26 mouse cellular contexts compared by ENCODE assay signal in the genomic region with DNA sequence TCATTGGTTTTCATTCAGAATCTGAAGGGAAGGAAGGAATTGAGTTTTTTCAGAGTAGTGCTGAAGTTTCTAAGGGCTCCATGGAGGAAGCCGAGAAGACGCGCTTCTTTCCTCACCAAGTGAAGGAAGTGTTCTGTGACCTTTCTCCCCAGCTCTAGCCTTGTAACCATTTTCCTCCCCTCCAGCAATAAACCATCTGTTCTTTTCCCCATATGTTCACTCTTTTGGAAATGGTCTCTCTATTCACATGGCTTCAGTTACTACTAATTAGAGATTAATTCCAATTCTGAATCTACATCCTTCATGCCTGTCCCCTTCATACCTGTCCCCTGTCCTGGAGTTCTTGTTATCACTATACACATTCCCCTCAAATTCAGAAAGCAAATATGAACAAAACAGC.
"Had no signal": no experiment of that assay in that cellular context is flagged by ENCODE, and none has a peak within 500 bp of the region (broad histone marks: within the 10 kb centered on the region; RNA-seq: fewer than 3 reads in every experiment).

No protein-coding gene starts in this region.

- H3K36me3 ChIP-seq: embryonic facial prominence, embryonic 10.5 days; embryonic facial prominence, embryonic 12.5 days; embryonic facial prominence, embryonic 13.5 days; embryonic facial prominence, embryonic 15.5 days; forebrain, embryonic 10.5 days; forebrain, embryonic 12.5 days; heart, embryonic 10.5 days; heart, embryonic 12.5 days; heart, embryonic 13.5 days had no signal

- DNase-seq: cerebellum, adult 9-11 months; cerebellum, postnatal 14 days; cerebellum, postnatal 25 days; cerebellum, postnatal 36 days; embryo, embryonic 11 days; forebrain, postnatal 0 days; gastrocnemius, adult 2 months; gastrocnemius, postnatal 14 days; gastrocnemius, postnatal 25 days; gastrocnemius, postnatal 36 days; heart, adult 11 months; heart, adult 18-20 months; heart, adult 2 months had no signal

- H3K4me2 ChIP-seq: embryonic facial prominence, embryonic 12.5 days; embryonic facial prominence, embryonic 13.5 days; embryonic facial prominence, embryonic 15.5 days; forebrain, embryonic 12.5 days; forebrain, embryonic 13.5 days; heart, embryonic 11.5 days; heart, embryonic 12.5 days; heart, embryonic 13.5 days had no signal

- H3K9ac ChIP-seq: embryonic facial prominence, embryonic 12.5 days; embryonic facial prominence, embryonic 13.5 days; embryonic facial prominence, embryonic 15.5 days; forebrain, embryonic 12.5 days; forebrain, embryonic 13.5 days; forebrain, postnatal 0 days; heart, embryonic 12.5 days; heart, embryonic 13.5 days had no signal

- H3K27me3 ChIP-seq: embryonic facial prominence, embryonic 12.5 days; embryonic facial prominence, embryonic 13.5 days; embryonic facial prominence, embryonic 15.5 days; forebrain, embryonic 12.5 days; forebrain, embryonic 13.5 days; heart, embryonic 12.5 days; heart, embryonic 13.5 days had no signal

- ATAC-seq: forebrain, embryonic 13.5 days; forebrain, embryonic 16.5 days; forebrain, postnatal 0 days had no signal

- H3K9me3 ChIP-seq: embryonic facial prominence, embryonic 10.5 days; embryonic facial prominence, embryonic 12.5 days; embryonic facial prominence, embryonic 13.5 days; embryonic facial prominence, embryonic 15.5 days; forebrain, embryonic 10.5 days; forebrain, embryonic 12.5 days; forebrain, embryonic 13.5 days; heart, embryonic 10.5 days; heart, embryonic 12.5 days; heart, embryonic 13.5 days had no signal

- H3K27ac ChIP-seq: embryonic facial prominence, embryonic 10.5 days; embryonic facial prominence, embryonic 12.5 days; embryonic facial prominence, embryonic 13.5 days; embryonic facial prominence, embryonic 15.5 days; forebrain, embryonic 10.5 days; forebrain, embryonic 12.5 days; forebrain, embryonic 13.5 days; gastrocnemius, adult 2 months; heart, adult 2 months; heart, embryonic 10.5 days; heart, embryonic 13.5 days had no signal

- H3K4me3 ChIP-seq: embryonic facial prominence, embryonic 10.5 days; embryonic facial prominence, embryonic 12.5 days; embryonic facial prominence, embryonic 13.5 days; embryonic facial prominence, embryonic 15.5 days; erythroblast, embryonic 14.5 days; forebrain, embryonic 10.5 days; forebrain, embryonic 12.5 days; forebrain, embryonic 13.5 days; gastrocnemius, adult 2 months; heart, adult 2 months; heart, embryonic 10.5 days; heart, embryonic 12.5 days; heart, embryonic 13.5 days had no signal

- H3K4me1 ChIP-seq: embryonic facial prominence, embryonic 10.5 days; embryonic facial prominence, embryonic 12.5 days; embryonic facial prominence, embryonic 13.5 days; embryonic facial prominence, embryonic 15.5 days; forebrain, embryonic 10.5 days; heart, embryonic 10.5 days; heart, embryonic 12.5 days; heart, embryonic 13.5 days had no signal
